Mouse (Mus musculus) liver, adult (tissue): Measurements from ENCODE around the gene Fbxw8.

Experiments
- GATA4 ChIP-seq: IDR thresholded peaks from 2 replicates; pipeline ENCODE4 v1.6.1; 2014; ENCODE audit warnings: mild to moderate bottlenecking, low read length; ENCODE audit not compliant: insufficient replicate concordance

The Fbxw8 gene

GRCm38 (mm10) chr5:118154839-118155564 is at the start of gene Fbxw8:
Gene Fbxw8 (minus strand): TSS chr5:118155464.
- no peak for TF ChIP-seq GATA4

GRCm38 (mm10) chr5:118204675-118205440 is 49.6 kb upstream of the Fbxw8 start:
- no peak for TF ChIP-seq GATA4

- TF ChIP-seq GATA4: no peak
These were observed 44.4 kb upstream of the Fbxw8 start for GRCm38 (mm10) chr5:118199670-118200069.

- no peak for TF ChIP-seq GATA4
These were observed 42.2 kb upstream of the Fbxw8 start for GRCm38 (mm10) chr5:118197421-118197820.

GRCm38 (mm10) chr5:118192221-118192620 is 37.0 kb upstream of the Fbxw8 start:
- no peak for TF ChIP-seq GATA4

- TF ChIP-seq GATA4: no peak
These were observed 35.2 kb upstream of the Fbxw8 start for GRCm38 (mm10) chr5:118190491-118190890.

GRCm38 (mm10) chr5:118188356-118188755 is 33.1 kb upstream of the Fbxw8 start:
- no peak for TF ChIP-seq GATA4

GRCm38 (mm10) chr5:118186903-118187633 is 31.8 kb upstream of the Fbxw8 start:
- TF ChIP-seq GATA4: no peak

GRCm38 (mm10) chr5:118177640-118178039 is 22.4 kb upstream of the Fbxw8 start:
- TF ChIP-seq GATA4: no peak

GRCm38 (mm10) chr5:118175137-118175536 is 19.9 kb upstream of the Fbxw8 start:
- TF ChIP-seq GATA4: no peak

GRCm38 (mm10) chr5:118174310-118175009 is 19.2 kb upstream of the Fbxw8 start:
- no peak for TF ChIP-seq GATA4

GRCm38 (mm10) chr5:118172078-118172723 is 16.9 kb upstream of the Fbxw8 start:
- no peak for TF ChIP-seq GATA4

GRCm38 (mm10) chr5:118171665-118172064 is 16.4 kb upstream of the Fbxw8 start:
- TF ChIP-seq GATA4: no peak

- TF ChIP-seq GATA4: no peak
These were observed 15.7 kb upstream of the Fbxw8 start for GRCm38 (mm10) chr5:118170888-118171529.
